Mouse (Mus musculus): ENCODE measurements at regions not wholly inside any gene's neighbourhood (a gene's known extent, or its start where the extent isn't known, plus 50 kb on each side); places are given as distances from the start of the nearest gene placed in this dataset.

DNA sequence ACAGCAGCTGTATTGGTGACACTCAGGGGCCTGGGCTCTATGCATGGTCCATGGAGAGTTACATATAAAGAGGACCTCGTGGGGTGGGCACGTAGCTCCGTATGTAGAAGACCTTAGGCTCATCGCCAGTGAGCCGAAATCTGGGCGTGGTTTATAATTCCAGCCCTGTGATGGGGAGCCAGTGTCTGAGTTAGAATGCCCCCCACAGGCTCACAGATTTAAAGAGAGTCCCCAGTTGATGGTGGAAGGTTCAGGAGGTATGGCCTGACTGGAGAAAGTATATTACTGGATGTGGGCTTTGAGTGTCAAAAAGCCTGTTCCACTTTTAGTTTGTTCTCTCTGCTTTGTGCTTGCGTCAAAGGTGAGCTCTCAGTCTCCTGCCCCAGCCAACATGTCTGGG lies 54.8 kb downstream of the 1700122O11Rik start:
- ATAC-seq (replicated peaks; ENCODE audit: low read depth, poor library complexity, severe bottlenecking) = no peak

DNA sequence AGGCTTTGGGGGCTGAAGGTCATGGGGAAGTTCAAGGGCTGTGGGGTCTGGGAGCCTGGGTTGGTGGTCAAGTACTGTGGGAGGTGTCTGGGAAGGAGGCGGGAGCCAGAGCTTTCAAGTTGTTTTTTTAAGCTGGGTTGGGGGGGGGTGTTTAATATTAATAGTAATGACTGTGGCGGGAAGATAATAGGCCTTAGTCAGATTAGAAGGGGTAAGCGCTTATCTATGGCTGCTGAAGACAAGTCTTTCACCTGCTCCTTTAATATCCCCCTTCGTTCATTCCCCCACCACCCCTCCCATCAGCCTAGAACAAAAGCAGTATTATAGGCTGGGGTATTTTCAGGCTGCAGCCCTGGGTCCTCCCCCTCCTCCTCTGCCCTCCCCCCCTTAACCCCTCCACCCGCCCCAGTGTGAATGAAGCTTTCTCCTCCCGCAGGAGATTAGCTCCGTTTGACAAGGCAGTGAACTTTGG lies 56.5 kb downstream of the 1700122O11Rik start:
- no peak; the same call in 1 of the 2 replicates for ATAC-seq (replicated peaks; ENCODE audit: low read depth, poor library complexity, severe bottlenecking)

DNA sequence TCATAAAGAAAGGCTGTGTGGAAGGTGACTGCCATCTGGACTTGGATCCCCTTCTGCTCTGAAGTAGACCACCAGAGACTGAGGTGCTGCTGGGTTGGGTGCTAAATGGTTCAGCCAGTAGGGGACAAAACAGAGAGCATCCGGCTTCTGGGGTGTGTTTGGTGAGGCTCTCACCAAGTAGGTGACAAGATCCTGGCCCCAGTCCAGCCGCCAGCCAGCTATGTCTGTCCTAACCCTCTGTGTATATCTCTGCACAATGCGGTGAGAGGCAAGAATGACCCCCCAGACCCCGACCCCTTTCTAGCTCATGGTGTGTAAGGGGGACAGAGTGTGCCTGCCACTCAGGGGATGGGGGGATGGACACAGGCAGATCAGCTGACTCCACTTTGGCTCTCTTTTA lies 54.8 kb upstream of the Foxp4 start:
- ATAC-seq (replicated peaks; ENCODE audit: low read depth, poor library complexity, severe bottlenecking) = no peak

DNA sequence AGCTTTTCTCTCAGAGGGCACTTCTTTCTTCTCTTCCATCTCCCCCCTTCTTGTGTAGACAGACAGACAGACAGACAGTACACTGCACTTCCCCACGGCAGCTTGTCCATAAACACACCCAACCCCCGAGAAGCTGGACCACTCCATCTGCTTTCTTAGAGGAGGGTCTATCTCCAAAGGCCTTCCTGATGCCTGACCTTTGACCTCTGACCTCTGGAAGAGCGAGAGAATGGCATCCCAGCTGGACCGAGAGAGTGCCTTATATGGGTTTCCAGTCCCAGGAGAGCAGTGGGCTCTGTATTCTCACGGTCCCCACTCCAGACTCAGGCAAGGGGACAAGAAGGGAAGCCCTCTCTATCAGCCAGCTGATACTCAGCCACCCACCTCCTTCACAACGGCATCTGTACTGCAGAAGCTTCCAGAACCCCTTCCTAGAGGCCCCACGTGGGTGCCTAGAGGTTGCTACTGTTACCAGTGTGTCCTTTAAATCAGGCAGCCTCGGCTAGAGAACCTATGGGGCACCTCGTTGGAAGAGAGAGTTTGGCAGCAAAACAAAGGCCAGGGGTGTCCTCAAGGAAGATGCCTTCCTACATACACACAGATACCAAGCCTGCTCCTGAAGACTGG lies 54.1 kb upstream of the Foxp4 start:
- no peak for ATAC-seq (replicated peaks; ENCODE audit: low read depth, poor library complexity, severe bottlenecking)

DNA sequence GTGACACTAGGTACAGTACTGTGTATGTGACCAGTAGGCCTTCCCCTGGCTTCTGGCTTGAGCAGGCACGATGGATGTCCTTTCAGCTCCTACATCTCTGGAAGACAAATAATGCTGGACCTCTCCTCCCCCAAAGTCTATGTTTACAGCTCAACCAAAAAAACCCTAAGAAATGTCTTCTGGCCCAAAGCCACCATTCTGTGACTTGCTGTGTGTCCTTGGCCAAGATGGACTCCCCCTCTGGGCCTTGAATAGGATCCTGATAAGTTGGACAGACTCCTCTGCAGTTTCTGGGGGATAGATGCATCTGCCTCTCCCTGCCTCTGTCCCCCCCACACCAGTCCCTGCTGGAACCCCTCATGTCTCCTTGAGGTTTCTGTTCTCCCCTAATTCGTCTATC lies 53.6 kb upstream of the Foxp4 start:
- no peak for ATAC-seq (replicated peaks; ENCODE audit: low read depth, poor library complexity, severe bottlenecking)

DNA sequence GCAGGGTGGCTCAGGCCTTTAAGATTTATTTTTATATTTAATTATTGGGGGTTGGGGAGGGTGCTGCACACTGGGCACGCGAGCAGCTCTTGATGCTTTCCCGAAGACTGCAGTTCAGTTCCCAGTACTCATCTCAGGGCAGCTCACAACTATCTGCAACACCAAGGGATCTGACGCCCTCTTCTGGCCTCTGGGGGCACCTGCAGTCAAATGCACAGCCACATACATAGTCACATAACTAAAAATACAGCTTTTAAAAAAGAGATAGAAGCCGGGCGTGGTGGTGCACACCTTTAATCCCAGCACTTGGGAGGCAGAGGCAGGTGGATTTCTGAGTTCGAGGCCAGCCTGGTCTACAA lies 52.5 kb upstream of the Foxp4 start:
- no peak for ATAC-seq (replicated peaks; ENCODE audit: low read depth, poor library complexity, severe bottlenecking)

DNA sequence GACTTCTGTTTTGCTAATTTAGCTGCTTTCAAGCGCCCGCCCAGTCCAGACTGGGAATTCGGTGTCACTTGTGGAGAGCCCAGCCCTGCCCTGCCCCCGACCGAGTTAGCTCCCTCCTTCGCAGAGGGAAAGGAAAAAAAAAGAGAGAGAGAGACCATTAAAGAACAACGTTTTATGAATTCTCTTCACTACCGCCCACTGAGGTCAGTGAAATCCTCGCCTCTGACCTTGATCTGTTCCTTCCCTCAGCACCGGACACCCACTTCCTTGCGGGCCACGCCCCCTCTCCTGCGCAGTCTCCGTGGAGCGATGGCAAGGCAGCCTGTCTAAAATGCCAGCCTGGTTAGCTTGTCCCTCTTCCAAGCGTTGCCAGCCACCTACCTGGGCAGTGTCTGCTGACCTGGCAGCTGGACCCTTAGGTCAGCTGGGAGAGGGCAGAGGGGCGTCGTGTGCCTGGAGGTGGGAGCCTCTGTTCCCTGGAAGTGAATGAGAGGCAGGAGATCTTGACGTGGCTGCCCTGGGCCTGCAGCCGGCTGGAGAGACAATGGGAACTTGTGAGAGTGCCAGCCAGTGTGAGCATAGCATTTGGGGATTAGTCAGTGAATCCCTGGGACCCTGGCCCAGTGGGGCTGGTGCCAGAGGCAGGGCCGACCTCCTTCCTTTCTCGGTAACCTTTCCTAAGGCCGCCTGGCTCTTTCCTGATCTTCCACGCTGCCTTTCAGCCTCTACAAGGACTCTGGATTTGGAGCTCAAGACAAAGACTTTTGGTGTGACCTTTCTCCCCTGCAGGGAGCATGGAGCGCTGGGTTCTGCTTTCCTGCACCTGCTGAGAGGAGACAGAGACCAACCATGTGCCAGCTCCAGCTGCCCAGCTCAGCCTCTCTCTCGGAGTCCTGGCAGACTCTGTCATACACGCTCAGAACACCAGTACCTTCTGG lies 51.9 kb upstream of the Foxp4 start:
- peak; percentile 58 for ATAC-seq (replicated peaks; ENCODE audit: low read depth, poor library complexity, severe bottlenecking)

DNA sequence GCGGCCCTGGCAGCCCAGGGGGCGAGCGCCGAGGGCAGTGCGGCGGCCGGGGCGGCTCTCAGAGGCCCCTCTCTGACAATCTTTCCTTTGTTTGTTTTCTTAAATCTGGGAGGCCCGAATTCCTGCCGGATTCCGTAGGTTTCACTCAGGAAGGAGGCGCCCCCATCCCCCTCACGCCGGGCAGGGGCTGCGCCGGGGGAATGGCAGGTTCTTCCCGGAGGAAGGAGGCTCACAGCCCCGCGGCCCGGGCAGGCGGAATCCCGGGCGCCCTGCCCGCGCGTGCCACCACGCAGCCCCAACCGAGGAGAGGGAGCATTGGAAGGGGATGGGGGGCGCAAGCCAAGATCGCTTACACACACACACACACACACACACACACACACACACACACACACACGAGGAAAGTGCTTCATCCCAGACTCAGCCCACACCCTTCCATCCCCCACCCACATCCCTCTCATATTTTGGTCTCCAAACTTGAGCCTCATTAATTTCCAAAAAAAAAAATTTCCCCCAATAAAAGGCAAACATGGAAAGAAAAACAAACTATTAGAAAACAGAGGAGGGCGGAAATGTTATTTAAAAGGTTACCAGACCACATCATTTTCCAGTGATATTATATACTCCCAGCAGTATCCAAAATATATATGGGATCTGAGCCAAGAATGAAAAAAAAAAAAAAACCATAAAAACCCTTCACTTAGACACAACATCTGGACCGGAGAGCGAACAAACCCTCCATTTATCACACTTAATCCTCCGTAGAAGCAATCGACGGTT lies 51.0 kb upstream of the Foxp4 start:
- ATAC-seq (replicated peaks; ENCODE audit: low read depth, poor library complexity, severe bottlenecking) = no peak

DNA sequence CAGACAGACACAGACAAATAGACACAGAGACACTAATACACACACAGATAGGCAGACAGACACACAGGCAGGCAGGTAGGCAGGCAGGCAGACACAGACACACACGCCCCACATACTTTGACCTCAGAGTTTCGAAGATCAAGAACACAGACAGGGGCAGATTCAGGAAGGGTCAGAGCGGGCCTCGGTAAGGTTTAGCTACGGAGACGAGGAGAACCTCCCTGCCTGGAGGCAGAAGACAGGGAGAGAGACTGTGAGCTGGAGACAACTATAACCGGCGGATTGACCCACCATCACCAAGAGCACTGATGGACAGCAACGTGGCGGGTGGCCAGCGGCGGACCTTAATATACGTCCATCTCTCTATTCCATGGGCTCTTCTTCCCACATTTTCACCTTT lies 50.1 kb upstream of the Foxp4 start:
- no peak for ATAC-seq (replicated peaks; ENCODE audit: low read depth, poor library complexity, severe bottlenecking)

Measured in common myeloid progenitor, adult 5-6 weeks (primary cell).